Mouse (Mus musculus): Measurements from ENCODE around the gene Isyna1. TPM values are rescaled to one million over a fixed set of nuclear protein-coding genes. Genes with fewer than 3 reads are reported as not detected.
A peak's percentile ranks its signal among the peaks of the same experiment; 100 is the strongest.
"Not testable (repeated sequence)": the region's sequence is repeated elsewhere in the genome, so short reads cannot be mapped to it uniquely, and the experiment has no call there.

Gene Isyna1
- total RNA-seq, 2 experiments from 2014 or later, result 3.2 to 4.3 TPM

DNA sequence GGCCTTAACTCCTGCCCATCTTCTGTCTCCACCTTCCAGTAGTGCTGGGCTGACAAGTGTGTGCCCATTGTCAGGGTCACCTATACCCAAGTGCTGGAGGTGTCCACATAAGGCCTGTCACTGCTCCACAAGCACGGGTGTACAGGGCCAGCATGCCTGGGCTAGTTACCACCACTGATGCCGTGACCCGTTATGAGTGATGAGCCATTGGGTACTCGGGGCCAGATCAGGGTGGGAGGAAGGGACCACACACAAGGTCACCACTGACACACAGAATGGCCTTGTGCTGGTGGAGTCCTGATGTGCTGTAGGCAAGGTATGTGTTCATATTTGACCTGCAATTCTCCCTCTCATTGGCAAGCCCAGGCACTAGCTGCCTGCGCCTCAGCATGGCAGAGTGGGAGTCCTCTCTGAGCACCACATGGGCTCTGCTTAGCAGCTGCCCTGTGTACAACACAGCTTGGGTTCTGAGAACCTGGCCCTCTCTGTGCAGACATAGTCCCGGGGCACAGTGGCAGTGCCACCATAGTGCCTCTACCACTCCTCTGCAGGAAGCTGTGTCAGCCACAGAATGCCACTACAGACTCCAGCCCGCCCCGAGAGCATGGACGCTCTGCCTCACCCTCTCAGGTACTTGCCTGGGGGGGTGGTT, 9.4 kb upstream of the Isyna1 start:
- peak overlapping the region; percentile 72 for H3K27ac ChIP-seq

DNA sequence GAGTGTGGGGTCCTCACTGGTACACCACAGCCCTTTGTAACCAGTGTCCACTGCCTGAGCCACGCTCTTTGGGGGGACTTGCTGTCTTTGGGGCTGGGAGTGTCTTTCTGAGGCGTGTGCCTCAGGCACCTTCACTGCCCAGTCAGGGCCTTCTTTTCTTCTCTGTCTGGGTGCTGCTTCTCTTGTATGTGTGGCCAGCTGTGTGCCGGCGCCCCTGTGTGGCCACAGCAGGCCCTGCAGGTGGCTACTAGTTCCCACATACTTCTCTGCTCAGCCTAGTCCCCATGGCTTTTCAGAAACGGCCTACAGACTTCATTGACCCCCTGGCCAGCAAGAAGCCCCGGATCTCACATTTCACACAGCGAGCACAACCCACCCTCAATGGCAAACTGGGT, 8.9 kb upstream of the Isyna1 start:
- peak; percentile 80 for DNase-seq
- no peak overlapping the region for H3K4me3 ChIP-seq
- H3K27ac ChIP-seq, result peak overlapping the region; percentile 72
- peak; percentile 98 for TF ChIP-seq CTCF (IDR thresholded peaks at IDR 0.05)
- intact Hi-C loops (cut with DNase I), result loop anchor here (2.0 to 5.0 kb wide), 3 partner anchors 24 to 63 kb away; no protein-coding TSS in a partner anchor

More for the DNA sequence above, 9.4 kb upstream of the Isyna1 start:
- TF ChIP-seq CTCF (IDR thresholded peaks at IDR 0.05), result no peak
- intact Hi-C loops (cut with DNase I), result loop anchor here (2.0 to 5.0 kb wide), 3 partner anchors 24 to 62 kb away; no protein-coding TSS in a partner anchor
- peak; percentile 24 for DNase-seq
- H3K4me3 ChIP-seq, result no peak overlapping the region

- DNase-seq, H3K27ac ChIP-seq, H3K4me3 ChIP-seq: not testable (repeated sequence)
- intact Hi-C loops (cut with DNase I), result loop anchor here (5.0 kb wide), 2 partner anchors 36 to 66 kb away; no protein-coding TSS in a partner anchor
These were observed 6.2 kb upstream of the Isyna1 start for GRCm38 (mm10) chr8:70587955-70588354.

- intact Hi-C loops (cut with DNase I), result no loop called here
- DNase-seq, result peak; percentile 16
- H3K27ac ChIP-seq, result no peak overlapping the region
- TF ChIP-seq CTCF (IDR thresholded peaks at IDR 0.05), result no peak
- H3K4me3 ChIP-seq, result no peak overlapping the region
These were observed 2.6 kb upstream of the Isyna1 start for GRCm38 (mm10) chr8:70591569-70591968.

- intact Hi-C loops (cut with DNase I), result no loop called here
- peak; percentile 40 for DNase-seq
- no peak for TF ChIP-seq CTCF (IDR thresholded peaks at IDR 0.05)
- Histone ChIP-seq H3K27ac (peak overlapping the region; percentile 79), H3K4me3 (peak overlapping the region; percentile 77; the same call in 1 of the 2 replicates)
These were observed 1.0 kb upstream of the Isyna1 start for GRCm38 (mm10) chr8:70593173-70593572.

DNA sequence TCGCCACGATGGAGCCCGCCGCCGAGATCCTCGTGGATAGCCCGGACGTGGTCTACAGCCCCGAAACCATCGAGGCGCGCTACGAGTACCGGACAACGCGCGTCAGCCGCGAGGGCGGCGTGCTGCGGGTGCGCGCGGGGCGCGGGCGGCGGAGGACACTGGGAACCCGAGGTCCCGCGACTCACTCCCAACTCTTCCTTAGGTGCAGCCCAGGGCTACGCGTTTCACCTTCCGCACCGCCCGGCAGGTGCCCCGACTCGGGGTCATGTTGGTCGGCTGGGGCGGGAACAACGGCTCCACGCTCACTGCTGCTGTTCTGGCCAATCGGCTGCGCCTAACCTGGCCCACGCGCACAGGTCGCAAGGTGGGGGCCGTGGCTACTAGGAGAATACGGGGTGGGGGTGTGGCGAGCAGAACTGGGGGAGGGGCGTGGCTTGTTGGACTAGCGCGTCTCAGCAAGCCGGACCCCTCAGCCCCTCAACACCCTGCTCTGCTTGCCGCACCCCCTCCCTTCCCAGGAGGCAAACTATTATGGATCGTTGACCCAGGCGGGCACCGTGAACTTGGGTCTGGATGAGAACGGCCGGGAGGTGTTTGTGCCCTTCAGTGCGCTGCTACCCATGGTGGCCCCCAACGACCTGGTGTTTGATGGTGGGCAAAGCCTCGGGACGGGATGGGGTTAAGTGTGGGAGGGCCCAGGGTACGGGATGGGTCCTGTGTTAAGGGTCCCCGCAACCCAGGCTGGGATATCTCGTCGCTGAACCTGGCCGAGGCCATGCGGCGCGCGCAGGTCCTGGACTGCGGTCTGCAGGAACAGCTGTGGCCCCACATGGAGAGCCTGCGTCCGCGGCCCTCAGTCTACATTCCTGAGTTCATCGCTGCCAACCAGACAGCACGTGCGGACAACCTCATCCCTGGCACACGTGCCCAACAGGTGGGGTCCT, 720 bp downstream of the Isyna1 start:
- peak; percentile 44 for DNase-seq
- peak overlapping the region; percentile 77 for H3K4me3 ChIP-seq
- intact Hi-C loops (cut with DNase I), result no loop called here
- TF ChIP-seq CTCF (IDR thresholded peaks at IDR 0.05), result no peak
- H3K27ac ChIP-seq, result peak overlapping the region; percentile 79

GRCm38 (mm10) chr8:70595811-70596210, 1.6 kb downstream of the Isyna1 start:
- H3K27ac ChIP-seq, result no peak overlapping the region
- peak; percentile 14 for DNase-seq
- intact Hi-C loops (cut with DNase I), result no loop called here
- H3K4me3 ChIP-seq, result no peak overlapping the region
- no peak for TF ChIP-seq CTCF (IDR thresholded peaks at IDR 0.05)

DNA sequence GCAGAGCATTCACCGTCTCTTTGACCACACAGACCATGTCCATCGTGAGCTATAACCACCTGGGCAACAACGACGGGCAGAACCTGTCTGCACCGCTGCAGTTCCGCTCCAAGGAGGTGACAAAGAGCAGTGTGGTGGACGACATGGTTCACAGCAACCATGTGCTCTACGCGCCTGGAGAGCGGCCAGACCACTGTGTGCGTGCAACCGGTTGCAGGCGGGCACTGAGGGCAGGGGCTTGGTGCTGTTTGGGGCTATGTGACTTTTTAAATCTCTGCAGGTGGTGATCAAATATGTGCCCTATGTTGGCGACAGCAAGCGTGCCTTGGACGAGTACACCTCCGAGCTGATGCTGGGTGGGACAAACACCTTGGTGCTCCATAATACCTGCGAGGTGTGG, 2.0 kb downstream of the Isyna1 start:
- Histone ChIP-seq H3K4me3 (no peak overlapping the region), H3K27ac (no peak overlapping the region)
- intact Hi-C loops (cut with DNase I), result no loop called here
- peak; percentile 24 for DNase-seq
- TF ChIP-seq CTCF (IDR thresholded peaks at IDR 0.05), result no peak

GRCm38 (mm10) chr8:70596775-70597416, 2.7 kb downstream of the Isyna1 start:
- Histone ChIP-seq H3K4me3 (no peak overlapping the region), H3K27ac (no peak overlapping the region)
- DNase-seq, result no peak
- intact Hi-C loops (cut with DNase I), result no loop called here
- TF ChIP-seq CTCF (IDR thresholded peaks at IDR 0.05), result no peak

DNA sequence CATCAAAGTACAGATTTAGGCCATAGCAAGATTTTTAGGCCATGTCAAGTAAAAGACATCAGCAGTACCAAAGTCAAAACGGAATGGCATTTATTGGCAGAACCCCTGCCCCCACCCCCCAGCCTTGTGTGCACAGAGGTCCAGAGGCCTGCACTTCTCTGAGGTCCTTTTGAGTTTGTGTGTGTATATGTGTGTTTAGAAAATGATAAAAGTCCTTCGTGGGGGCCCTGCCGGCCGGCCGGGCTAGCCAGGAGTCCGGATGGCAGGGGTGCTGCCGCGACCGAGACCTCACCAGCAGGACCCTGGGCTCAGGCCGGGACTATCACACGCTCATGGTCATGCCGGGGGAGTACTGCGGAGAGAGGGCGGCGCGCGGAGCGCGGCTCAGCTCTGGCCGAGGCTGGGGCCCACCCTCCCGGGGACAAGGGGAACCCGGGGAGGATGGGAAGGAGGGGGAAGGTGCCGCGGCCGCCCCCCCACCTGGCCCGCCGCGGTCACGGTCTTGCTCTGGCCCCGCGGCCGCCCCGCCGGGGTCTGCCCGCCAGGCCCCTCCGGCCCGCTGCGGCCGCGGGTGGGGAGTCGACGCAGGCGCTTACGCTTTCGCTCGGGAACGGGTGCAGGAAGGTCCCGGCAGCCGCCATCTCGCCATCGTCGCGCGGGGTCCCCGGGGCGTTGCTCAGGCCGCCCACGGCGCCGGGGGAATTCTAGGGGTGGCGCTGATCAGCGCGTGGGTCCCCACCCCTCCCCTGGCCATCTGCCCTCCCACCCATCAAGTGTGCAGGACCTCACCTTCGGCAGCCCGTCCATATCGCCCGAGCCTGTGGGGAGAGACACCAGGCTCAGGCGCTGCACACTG, 3.5 kb downstream of the Isyna1 start:
- no peak overlapping the region for H3K27ac ChIP-seq
- intact Hi-C loops (cut with DNase I), result no loop called here
- peak overlapping the region; percentile 56 for H3K4me3 ChIP-seq
- no peak for DNase-seq
- no peak for TF ChIP-seq CTCF (IDR thresholded peaks at IDR 0.05)

DNA sequence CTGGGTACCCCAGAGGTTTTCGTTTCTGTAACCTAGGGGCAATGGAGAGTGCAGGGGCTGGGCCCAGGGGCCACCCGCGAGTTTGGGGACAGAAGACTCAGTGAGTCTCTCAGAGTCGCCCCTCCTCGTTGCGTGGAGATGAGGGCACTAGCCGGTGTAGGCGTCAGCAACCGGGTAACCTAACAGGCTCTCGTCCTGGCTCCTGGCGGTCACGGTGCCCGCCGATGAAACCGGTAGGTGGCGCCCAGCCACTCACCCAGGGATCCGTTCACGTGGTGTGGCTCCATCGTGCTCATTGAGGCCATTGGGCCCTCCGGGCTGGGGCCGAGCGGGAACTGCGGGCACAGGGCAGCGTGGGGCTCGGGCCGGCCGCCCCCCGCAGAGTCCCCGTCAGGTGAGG, 4.1 kb downstream of the Isyna1 start:
- peak; percentile 76 for TF ChIP-seq CTCF (IDR thresholded peaks at IDR 0.05)
- intact Hi-C loops (cut with DNase I), result no loop called here
- peak; percentile 88 for DNase-seq
- Histone ChIP-seq H3K4me3 (peak overlapping the region; percentile 56), H3K27ac (no peak overlapping the region)

- H3K4me3 ChIP-seq, result peak overlapping the region; percentile 56
- no peak overlapping the region for H3K27ac ChIP-seq
- intact Hi-C loops (cut with DNase I), result no loop called here
- no peak for TF ChIP-seq CTCF (IDR thresholded peaks at IDR 0.05)
- DNase-seq, result no peak
These were observed 4.5 kb downstream of the Isyna1 start for GRCm38 (mm10) chr8:70598722-70599121.

All from gastrocnemius, adult 2 months (tissue).